Mouse (Mus musculus): ENCODE data around the gene Hjurp.

DNA sequence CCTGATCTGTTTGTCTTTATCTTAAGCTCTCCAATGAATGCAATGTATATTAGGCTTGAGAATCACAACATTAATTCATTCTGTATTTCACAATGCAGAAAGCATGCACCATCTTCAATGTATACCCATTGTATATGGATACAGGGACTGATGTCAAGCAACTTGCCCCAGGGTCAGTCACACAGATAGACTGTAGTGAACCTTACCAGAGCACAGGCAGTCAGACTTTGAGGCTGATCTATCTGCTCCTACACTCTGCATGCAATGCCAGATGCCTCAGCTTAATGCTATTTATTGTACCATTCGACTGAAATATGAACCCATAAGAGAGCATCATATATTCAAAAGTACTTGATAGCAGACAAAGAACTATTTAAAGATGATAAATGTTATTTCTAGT lies 13.1 kb upstream of the Hjurp start:
- TF ChIP-seq POLR2A (IDR thresholded peaks at IDR 0.05; ENCODE audit: insufficient read depth, low read length), result no peak
- no peak for TF ChIP-seq CTCF (IDR thresholded peaks at IDR 0.05; ENCODE audit: low read depth, low read length)

All from ES-Bruce4 (cell line).